Mouse (Mus musculus): ENCODE measurements at regions not wholly inside any gene's neighbourhood (a gene's known extent, or its start where the extent isn't known, plus 50 kb on each side); places are given as distances from the start of the nearest gene placed in this dataset.

DNA sequence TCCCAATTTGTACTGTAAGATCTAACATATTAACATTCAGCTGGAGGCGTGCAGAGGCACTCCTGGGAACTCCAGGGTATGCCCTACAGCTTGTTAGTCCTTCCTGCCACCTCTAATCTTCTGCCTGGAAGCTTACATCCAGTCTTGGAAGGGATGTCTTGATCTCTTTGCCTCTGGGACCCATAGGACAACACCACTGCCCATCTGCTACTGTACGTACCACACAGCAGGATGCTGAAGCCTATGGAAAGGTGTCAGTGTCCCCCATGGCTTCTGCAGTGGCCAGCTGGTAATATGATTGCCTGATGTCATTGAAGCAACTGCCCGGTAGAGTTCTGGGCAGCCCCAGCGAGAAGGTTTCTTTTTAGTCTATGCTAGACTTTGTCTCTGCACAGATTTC lies 52.7 kb upstream of the Palm2 start:
- TF ChIP-seq POLR2A (IDR thresholded peaks at IDR 0.05; ENCODE audit: borderline replicate concordance, extremely low read depth, insufficient read depth, insufficient read length, poor library complexity, severe bottlenecking) (no peak), CTCF (IDR thresholded peaks at IDR 0.05; ENCODE audit: borderline replicate concordance, extremely low read depth, insufficient read depth, insufficient read length) (no peak)
